Mouse (Mus musculus) hindbrain, embryonic 11.5 days (tissue): Measurements from ENCODE around the gene Rasl10a. TPM values are rescaled to one million over a fixed set of nuclear protein-coding genes. Genes with fewer than 3 reads are reported as not detected.

Experiments used
- ATAC-seq: fragments of 200-750 bp; cut with Nextera tagmentation; 2 replicates; pipeline ENCODE4 v1.8.0; 2017; ENCODE audit warnings: mild to moderate bottlenecking, moderate TSS enrichment, moderate library complexity; ENCODE audit not compliant: low FRiP score
- DNase-seq: peaks from one replicate; pipeline ENCODE4 v3.0.0-alpha.2; 2015; ENCODE audit warnings: low spot score
- H3K27ac ChIP-seq: fragments of 300-500 bp; sonication (generic); 2 replicates; pipeline ENCODE4 v1.5.1; 2014; ENCODE audit warnings: mild to moderate bottlenecking, low read depth, low read length
- H3K27me3 ChIP-seq: fragments of 300-500 bp; sonication (generic); 2 replicates; pipeline ENCODE4 v1.6.1; 2014; ENCODE audit warnings: mild to moderate bottlenecking, low read length, moderate library complexity, mixed read lengths; ENCODE audit not compliant: control insufficient read depth, insufficient read depth
- H3K36me3 ChIP-seq: fragments of 300-500 bp; sonication (generic); 2 replicates; pipeline ENCODE4 v1.6.1; 2014; ENCODE audit warnings: mild to moderate bottlenecking, low read length, moderate library complexity, mixed read lengths; ENCODE audit not compliant: control insufficient read depth, insufficient read depth
- H3K4me1 ChIP-seq: fragments of 300-500 bp; sonication (generic); replicated peaks from 2 replicates; pipeline ENCODE4 v1.6.1; 2014; ENCODE audit warnings: low read length, mixed read lengths; ENCODE audit not compliant: control insufficient read depth, insufficient read depth
- H3K4me2 ChIP-seq: fragments of 300-500 bp; sonication (generic); replicated peaks from 2 replicates; pipeline ENCODE4 v1.6.1; 2014; ENCODE audit warnings: mild to moderate bottlenecking, low read depth, low read length
- H3K4me3 ChIP-seq: fragments of 300-500 bp; sonication (generic); 2 replicates; pipeline ENCODE4 v1.5.1; 2014; ENCODE audit warnings: low read depth, low read length
- H3K9ac ChIP-seq: fragments of 300-500 bp; sonication (generic); 2 replicates; pipeline ENCODE4 v1.6.1; 2014; ENCODE audit warnings: low read depth, low read length
- H3K9me3 ChIP-seq: fragments of 300-500 bp; sonication (generic); 2 replicates; pipeline ENCODE4 v1.6.1; 2016; ENCODE audit warnings: low read length; ENCODE audit not compliant: control insufficient read depth
- WGBS: fragments of 180-500 bp; shearing (Covaris S2); extraction: QIAGEN DNeasy Blood & Tissue Kit; methylation state at CpG from one replicate; pipeline ENCODE4 v1.1.7; 2014; 5-methylcytosine and 5-hydroxymethylcytosine counted together
- polyA plus RNA-seq: library from polyadenylated mRNA; unstranded; fragments of >200 nt; fragmentation: Nextera tagmentation; extraction: Ambion mirVana; gene quantifications from 2 replicates; pipeline ENCODE4 v1.2.1, GENCODE M21; 2014

Gene Rasl10a
- 0.40 and 0.46 TPM in 2 replicates for polyA plus RNA-seq

DNA sequence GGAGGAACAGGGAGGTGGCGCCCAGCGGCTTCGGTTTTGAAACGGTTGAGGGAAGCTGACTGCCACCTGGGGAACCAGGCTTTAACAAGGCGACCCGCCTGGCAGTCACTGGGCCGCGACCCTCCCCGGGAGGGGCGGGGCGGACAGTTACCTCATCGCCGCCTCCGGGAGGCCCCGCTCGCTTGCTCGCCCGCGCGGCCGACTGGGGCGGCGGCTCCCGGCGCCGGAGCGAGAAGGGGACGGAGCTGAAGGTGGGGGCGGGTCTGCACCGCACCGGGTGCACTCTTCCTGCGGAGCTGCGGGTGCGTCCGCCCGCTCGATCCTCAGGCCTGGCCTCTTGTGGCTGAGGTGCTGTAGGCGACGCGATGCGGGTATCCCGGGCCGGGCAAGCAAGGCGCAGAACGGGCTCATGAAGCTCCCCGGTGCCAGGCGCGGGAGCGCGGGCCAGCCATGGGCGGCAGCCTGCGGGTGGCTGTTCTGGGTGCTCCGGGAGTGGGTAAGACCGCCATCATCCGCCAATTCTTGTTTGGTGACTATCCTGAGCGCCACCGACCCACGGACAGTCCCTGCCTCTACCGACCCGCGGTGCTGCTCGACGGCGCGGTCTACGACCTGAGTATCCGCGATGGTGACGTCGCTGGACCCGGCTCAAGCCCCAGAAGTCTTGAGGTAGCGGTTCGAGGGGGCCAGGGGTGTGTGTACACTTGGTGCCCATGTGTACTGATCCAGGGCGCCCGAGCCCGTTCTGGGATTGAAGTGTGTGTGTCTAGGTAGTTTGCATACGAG is at the start of gene Rasl10a:
Gene Rasl10a (plus strand): TSS at position 273 of the 786 bp plus-strand sequence.
- H3K9ac ChIP-seq, result peak within 1 kb of the TSS; percentile 48
- peak within 1 kb of the TSS; percentile 45 for H3K4me3 ChIP-seq
- no peak within 1 kb of the TSS for H3K27ac ChIP-seq
- H3K27me3 ChIP-seq, result peaks cover 74% of the 10 kb centered on the region
- peak within 1 kb of the TSS; percentile 87 for H3K4me2 ChIP-seq
- no peak for ATAC-seq
- 2% methylated on average over 74 of the region's 77 CpGs for WGBS
- DNase-seq, result peak; percentile 63
- H3K4me1 ChIP-seq, result peaks cover 26% of the 10 kb centered on the region
- no peaks in the 10 kb centered on the region for H3K9me3 ChIP-seq
- no peaks in the 10 kb centered on the region for H3K36me3 ChIP-seq

DNA sequence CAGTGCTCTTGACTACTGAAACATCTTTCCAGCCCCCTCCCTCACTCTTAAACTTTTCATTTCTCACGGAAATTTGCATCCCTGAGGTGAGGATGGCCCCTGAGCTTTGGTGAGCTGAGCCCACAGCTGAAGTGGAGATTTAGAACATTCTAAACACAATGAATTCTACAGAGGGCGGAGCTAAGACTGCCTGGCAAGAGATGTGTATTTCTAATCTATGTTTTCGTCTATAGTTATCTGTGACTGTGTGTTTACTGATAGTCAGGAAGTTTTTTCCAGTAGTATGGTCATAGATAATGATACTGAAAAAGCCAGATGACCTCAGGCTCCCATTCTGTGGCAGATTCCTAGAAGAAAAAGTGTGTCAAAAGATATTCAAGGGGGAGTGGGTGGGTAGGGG is 49.1 kb upstream of the Rasl10a start:
- H3K4me1 ChIP-seq, result no peaks in the 10 kb centered on the region
- DNase-seq (no peak), ATAC-seq (no peak)
- H3K4me3 ChIP-seq, result no peak overlapping the region
- no peak overlapping the region for H3K4me2 ChIP-seq
- H3K9ac ChIP-seq, result no peak overlapping the region
- 83% methylated on average over 3 of the region's 3 CpGs for WGBS
- H3K27me3 ChIP-seq, result no peaks in the 10 kb centered on the region
- H3K27ac ChIP-seq, result no peak overlapping the region
- no peaks in the 10 kb centered on the region for H3K9me3 ChIP-seq
- H3K36me3 ChIP-seq, result no peaks in the 10 kb centered on the region; the same call in 1 of the 2 replicates

GRCm38 (mm10) chr11:5009354-5010074 is 48.4 kb upstream of the Rasl10a start:
- H3K9ac ChIP-seq, result no peak overlapping the region
- H3K4me3 ChIP-seq, result no peak overlapping the region
- H3K27me3 ChIP-seq, result no peaks in the 10 kb centered on the region
- no peaks in the 10 kb centered on the region; the same call in 1 of the 2 replicates for H3K36me3 ChIP-seq
- DNase-seq (no peak), ATAC-seq (no peak)
- 94% methylated on average over 3 of the region's 3 CpGs for WGBS
- no peaks in the 10 kb centered on the region for H3K4me1 ChIP-seq
- no peaks in the 10 kb centered on the region for H3K9me3 ChIP-seq
- no peak overlapping the region for H3K27ac ChIP-seq
- no peak overlapping the region for H3K4me2 ChIP-seq

- DNase-seq (no peak), ATAC-seq (no peak)
- H3K27ac ChIP-seq, result no peak overlapping the region
- H3K4me3 ChIP-seq, result no peak overlapping the region
- no peak overlapping the region for H3K9ac ChIP-seq
- no peaks in the 10 kb centered on the region for H3K9me3 ChIP-seq
- H3K4me1 ChIP-seq, result no peaks in the 10 kb centered on the region
- H3K4me2 ChIP-seq, result no peak overlapping the region
- H3K27me3 ChIP-seq, result no peaks in the 10 kb centered on the region
- 89% methylated on average over 1 of the region's 1 CpGs for WGBS
- no peaks in the 10 kb centered on the region; the same call in 1 of the 2 replicates for H3K36me3 ChIP-seq
These were observed 47.7 kb upstream of the Rasl10a start for GRCm38 (mm10) chr11:5010205-5010604.

GRCm38 (mm10) chr11:5011480-5011879 is 46.4 kb upstream of the Rasl10a start:
- ATAC-seq (no peak), DNase-seq (no peak)
- Histone ChIP-seq H3K36me3 (no peaks in the 10 kb centered on the region; the same call in 1 of the 2 replicates), H3K9ac (no peak overlapping the region), H3K4me1 (no peaks in the 10 kb centered on the region), H3K9me3 (no peaks in the 10 kb centered on the region), H3K27me3 (no peaks in the 10 kb centered on the region), H3K4me3 (no peak overlapping the region), H3K27ac (no peak overlapping the region), H3K4me2 (no peak overlapping the region)
- 69% methylated on average over 1 of the region's 1 CpGs for WGBS

- ATAC-seq, result no peak
- no peaks in the 10 kb centered on the region for H3K9me3 ChIP-seq
- 83% methylated on average over 5 of the region's 5 CpGs for whole genome bisulfite sequencing
- H3K4me1 ChIP-seq, result no peaks in the 10 kb centered on the region
- H3K36me3 ChIP-seq, result peaks cover 3% of the 10 kb centered on the region; the same call in 1 of the 2 replicates
- H3K27ac ChIP-seq, result no peak overlapping the region
- no peaks in the 10 kb centered on the region for H3K27me3 ChIP-seq
- H3K9ac ChIP-seq, result no peak overlapping the region
- DNase-seq, result no peak
- no peak overlapping the region for H3K4me2 ChIP-seq
- H3K4me3 ChIP-seq, result no peak overlapping the region
These were observed 45.7 kb upstream of the Rasl10a start for GRCm38 (mm10) chr11:5012213-5012715.

GRCm38 (mm10) chr11:5015720-5016119 is 42.2 kb upstream of the Rasl10a start:
- no peak overlapping the region for H3K9ac ChIP-seq
- DNase-seq, result peak; percentile 39
- H3K4me3 ChIP-seq, result no peak overlapping the region
- no peak overlapping the region for H3K27ac ChIP-seq
- H3K4me2 ChIP-seq, result no peak overlapping the region
- H3K27me3 ChIP-seq, result no peaks in the 10 kb centered on the region
- H3K36me3 ChIP-seq, result peaks cover 13% of the 10 kb centered on the region
- H3K4me1 ChIP-seq, result no peaks in the 10 kb centered on the region
- no peak for ATAC-seq
- 65% methylated on average over 2 of the region's 2 CpGs for WGBS
- no peaks in the 10 kb centered on the region for H3K9me3 ChIP-seq

- Histone ChIP-seq H3K4me2 (no peak overlapping the region), H3K4me1 (no peaks in the 10 kb centered on the region), H3K27me3 (no peaks in the 10 kb centered on the region), H3K9me3 (no peaks in the 10 kb centered on the region), H3K27ac (no peak overlapping the region), H3K4me3 (no peak overlapping the region), H3K9ac (no peak overlapping the region), H3K36me3 (peaks cover 13% of the 10 kb centered on the region)
- WGBS, result 89% methylated on average over 5 of the region's 5 CpGs
- DNase-seq, result no peak
- no peak for ATAC-seq
These were observed 41.6 kb upstream of the Rasl10a start for GRCm38 (mm10) chr11:5016286-5016685.
